Mouse (Mus musculus) hindlimb bud, embryonic 11.5 days (tissue): Measurements from ENCODE around the gene Cwc27.

Source experiments
- DNase-seq: peaks from one replicate; pipeline ENCODE4 v3.0.0-alpha.2; 2012; ENCODE audit warnings: low read depth, low spot score; ENCODE audit errors: extremely low spot score

Cwc27 gene

DNA sequence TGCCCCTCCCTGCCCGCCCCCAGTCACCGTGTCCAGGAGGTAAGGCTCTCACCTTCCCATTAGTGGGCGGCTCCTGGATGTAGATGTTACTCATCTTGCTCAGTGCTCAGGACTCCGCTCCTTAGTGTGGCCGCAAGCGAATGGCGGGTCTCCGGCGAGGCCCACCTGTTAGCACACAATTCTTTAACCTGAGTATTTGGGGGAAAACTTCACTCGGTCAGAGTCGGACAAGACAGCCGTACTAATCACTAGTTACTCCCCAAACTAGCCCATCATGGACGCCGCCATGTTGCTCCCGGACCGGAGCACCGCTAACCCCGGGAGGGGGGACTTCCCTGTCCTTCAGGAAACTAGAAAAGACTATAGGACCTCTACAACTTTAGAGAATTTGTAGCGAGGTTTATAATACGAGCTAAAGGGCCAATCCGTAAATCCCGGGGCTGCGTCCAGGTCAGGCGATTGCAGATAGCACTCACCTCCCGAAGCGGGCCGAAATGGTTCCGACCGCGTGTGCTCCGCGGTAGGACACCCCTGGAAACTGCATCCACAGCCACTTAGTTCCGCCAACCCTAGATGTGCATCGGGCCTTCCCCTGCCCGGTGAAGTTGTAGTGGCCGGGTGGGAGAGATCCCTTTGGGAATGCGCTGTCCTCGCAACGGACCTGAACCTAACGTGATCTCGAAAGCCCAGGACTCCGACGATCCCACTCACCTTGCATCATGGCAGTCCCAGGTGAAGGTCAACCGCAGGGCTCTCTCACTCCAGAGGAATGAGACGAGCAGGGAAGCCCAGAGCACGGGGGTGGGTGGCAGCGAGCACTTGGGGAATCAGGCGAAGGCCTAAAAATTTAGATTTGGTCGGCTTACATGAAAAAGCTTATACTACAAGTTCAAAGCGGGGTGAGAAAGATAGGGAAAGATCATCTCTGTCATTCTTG lies at the start of gene Cwc27:
Gene Cwc27, minus strand, starts transcription at position 508 of the 937 bp plus-strand sequence.
- DNase-seq, result peak; percentile 86

DNA sequence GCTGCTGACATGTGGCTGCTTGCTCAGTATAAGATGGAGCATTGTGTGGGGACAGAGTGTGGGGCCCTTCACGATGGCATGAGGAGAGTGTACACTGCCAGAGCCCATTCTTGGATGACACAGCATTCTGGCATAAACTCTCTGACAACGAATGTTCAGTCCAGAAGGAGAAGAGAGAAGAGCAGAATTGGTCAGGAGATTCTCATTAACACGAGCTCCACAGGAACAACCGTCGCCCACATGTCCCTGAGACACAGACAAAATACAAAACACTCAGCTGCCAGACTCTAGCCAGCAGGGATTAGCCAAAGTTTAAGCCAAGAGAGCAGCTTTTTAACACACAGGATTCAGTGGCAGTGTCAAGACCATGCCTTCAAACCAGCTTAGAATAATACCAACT lies 49.8 kb upstream of the Cwc27 start:
- DNase-seq, result no peak

DNA sequence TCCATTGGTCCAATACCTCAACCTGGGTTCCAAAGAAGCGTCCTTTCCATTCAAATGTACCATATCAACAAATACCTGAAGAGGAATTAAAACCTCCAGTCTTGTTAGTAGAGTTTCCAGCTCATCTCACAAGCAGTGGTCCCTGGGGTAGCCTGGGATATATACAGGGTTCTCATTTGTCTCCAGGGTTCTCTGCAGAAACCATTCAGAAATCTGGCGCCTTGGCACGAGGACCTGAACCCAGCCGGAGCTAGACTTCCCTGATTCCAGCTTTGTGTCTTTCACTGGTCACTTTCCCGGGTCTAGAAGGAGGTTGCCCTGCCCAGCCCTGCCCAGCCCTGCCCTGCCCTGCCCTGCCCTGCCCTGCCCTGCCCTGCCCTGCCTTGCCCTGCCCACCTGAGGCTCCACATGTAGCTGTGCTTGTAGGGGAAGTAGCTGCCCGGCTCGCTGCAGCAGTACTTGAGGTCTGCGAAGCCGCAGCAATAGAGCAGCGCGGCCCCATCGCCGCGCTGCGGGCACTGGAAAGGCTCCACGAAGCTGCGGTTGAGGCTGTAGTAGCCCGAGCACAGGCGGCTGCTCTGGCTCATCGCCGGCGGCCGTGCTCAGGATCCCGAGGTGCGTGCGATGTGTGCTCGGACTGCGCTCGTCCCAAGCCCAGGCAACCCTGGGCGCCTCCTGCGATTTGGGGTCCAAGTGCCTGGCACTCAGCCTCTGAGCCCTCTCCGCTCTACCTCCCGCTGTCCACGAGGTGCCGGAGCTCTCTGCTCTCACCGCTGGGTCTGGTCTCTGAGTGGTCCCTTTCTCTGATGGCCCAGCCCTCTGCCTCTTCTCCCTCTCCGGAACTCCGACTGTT lies 46.4 kb upstream of the Cwc27 start, which contains the start of gene Shisal2b:
Gene Shisal2b, minus strand, starts transcription at position 767 of the 853 bp plus-strand sequence.
- DNase-seq, result peak; percentile 5

DNA sequence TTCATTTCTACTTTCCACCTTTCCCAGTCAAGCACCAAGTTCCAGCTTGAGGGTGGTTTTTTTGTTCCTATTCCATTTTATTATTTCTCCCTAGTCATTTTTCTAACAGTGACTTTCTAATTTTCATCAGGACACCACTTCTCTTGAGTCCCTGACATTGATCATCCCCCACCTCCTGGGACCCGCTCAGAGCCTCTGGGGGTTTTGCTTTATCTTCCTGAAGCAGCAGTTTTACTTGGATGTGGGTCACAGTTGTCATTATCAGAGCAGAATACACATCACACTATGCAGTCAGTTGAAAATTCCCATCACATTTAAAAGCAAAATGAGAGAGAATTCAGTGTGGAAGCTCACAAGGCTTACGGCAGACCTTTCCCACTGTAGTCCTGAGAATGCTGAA lies 36.7 kb upstream of the Cwc27 start:
- no peak for DNase-seq

DNA sequence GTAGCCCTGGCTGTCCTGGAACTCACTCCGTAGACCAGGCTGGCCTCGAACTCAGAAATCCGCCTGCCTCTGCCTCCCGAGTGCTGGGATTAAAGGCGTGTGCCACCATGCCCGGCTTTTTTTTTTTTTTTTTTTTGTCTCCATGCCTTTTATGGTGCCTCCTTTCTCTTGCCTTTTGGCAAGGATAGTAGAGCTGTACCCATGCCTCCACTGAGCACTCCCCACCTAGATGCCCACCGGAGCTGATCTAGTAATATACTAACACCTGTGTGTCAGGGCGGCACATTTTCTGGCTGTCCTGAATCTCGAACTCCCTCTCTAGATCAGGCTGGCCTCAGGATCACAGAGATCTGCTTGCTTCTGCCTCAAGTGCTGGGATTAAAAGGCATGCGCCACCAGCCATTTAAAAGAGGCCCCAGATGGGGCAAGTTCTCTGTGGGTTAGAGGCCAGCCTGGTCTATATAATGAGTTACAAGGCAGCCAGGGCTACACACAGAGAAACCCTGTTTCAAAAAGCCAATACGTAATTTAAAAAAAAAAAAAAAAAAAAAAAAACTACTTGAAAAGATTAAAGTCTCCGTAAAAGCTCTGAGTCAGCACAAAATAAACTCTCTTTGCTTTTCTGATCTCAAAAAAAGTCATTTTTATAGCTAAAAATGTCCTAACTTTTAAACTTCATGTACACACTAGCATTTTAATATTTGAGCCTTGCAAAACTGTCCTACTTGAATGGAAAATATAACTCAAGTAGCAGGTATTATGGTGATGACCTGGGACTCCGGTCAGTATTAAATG lies 26.6 kb upstream of the Cwc27 start:
- DNase-seq, result no peak

DNA sequence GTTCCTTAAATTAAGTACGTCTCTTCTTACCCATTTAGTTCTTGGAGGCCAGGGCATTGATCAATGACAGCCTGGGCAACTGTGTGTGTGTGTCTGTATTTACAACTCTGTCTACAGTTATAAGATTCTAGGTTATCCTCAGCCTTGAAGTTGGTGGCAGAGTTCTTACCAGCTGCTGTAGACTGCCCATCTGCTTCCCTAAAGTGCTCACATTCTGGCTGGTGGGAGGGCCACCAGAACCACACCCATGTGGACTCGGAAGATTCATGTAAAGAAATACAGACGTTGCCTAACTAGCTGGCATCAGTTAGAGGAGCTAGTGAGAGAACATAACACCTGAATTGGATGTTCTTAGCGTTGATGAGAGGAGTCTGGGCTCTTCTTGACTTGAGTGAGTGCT lies 25.0 kb upstream of the Cwc27 start:
- no peak for DNase-seq

DNA sequence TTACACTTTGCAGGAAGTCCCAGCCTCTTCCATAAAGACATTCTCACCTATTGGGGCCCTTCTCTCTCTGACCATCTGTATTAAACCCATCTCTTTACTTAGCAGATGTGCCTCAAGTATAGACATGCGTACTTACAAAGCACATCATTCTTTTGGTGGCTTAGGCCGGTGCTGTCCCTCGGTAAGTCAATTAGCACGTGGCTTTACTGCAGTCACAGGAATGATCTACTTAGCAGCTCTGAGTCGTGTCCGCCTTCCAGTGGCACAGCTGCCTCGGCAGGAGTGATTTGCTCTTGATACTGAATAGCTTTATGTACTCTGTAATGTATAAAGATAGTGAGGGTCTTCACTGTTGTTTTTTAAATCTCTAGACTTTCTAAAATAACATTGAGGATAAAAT lies 20.7 kb upstream of the Cwc27 start:
- DNase-seq, result no peak

DNA sequence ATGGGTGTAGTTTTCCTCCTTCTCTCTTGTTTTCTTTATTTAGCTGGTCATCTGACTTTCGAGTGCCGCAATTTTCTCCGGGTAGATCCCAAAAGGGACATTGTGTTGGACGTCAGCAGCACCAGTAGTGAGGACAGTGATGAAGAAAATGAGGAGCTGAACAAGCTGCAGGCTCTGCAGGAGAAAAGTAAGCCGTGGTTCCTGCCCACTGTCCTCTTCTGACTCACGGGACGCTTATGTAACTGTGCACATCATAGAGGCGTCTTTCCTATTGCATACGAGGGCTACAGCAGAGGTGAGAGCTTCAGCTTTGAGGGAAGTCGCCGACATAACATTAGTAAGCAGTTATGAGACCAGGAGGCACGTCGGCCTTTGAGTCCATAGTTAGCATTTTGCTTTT lies 15.9 kb upstream of the Cwc27 start:
- no peak for DNase-seq

DNA sequence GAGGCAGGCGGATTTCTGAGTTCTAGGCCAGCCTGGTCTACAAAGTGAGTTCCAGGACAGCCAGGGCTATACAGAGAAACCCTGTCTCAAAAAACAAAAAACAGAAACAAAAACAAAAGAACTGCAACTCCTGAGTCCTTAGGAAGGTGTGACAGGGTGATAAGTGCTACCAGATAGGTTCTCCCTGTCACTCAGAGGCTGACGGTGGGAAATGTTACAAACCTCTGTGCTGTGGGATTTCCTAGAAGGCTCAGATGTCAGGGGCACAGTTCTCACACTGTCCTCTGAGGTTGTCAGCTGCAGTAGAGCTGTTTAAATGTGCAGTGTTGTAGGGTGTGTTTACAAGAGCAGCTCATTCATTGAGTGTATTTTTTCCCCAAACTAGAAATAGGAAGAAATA lies 8.5 kb upstream of the Cwc27 start:
- no peak for DNase-seq

DNA sequence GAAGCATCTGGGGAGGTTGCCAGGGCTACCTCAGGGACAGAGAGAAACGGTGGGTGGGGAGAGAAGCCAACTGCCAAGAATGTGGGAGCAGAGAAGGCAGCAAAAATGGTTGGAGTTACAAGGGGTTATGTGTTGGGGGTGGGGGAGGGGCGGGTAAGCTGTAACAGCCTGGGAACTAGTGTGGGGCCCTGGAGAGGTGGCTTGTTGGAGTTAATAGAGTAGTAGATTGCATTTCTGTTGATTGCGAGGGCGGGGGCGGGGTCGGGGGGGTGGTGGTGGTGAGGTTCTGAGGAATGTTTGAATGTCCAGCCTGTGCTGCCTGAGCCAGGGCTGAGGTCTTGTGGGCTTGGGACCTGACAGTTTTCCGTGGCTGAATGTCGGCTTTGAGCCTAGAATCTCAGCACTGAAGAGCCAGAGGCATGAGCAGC lies 5.5 kb upstream of the Cwc27 start:
- no peak for DNase-seq

DNA sequence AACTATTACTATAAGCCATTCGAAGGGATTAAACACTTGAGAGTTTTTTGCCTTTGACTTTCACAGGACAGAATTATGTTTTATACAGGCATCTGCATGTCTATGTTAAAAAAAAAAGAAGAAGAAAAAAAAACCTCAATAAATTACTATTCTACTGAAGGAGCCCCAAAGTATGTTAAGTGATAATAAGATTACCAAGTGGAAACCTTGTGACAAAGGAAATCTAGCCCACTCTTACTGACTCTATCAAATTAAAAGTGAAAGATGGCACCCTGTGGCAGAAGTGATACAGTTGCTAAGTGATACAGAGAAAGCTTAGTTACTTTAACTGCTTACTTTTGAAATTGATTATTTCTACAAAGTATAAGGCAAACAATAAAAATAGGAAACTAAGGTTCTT lies 5.0 kb upstream of the Cwc27 start:
- DNase-seq, result no peak

DNA sequence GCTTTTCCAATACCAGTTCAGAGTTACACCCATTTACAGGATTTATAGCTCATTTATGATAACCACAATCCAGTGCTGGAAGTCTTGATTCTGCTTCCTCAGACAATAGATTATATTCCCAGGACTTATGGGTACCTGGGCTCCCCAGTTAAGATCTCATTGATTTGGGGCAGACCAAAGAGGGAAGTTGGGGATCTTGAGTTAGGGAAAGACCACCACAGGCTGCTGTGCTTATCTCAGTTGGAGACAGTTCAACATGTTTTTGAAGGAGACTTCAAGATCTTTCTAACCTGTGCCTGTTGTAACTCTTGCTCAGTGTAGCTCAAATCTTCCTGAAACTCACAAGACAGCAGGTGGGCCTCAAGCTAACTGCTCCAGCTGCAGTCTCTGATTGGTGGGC lies 4.2 kb upstream of the Cwc27 start:
- DNase-seq, result no peak

DNA sequence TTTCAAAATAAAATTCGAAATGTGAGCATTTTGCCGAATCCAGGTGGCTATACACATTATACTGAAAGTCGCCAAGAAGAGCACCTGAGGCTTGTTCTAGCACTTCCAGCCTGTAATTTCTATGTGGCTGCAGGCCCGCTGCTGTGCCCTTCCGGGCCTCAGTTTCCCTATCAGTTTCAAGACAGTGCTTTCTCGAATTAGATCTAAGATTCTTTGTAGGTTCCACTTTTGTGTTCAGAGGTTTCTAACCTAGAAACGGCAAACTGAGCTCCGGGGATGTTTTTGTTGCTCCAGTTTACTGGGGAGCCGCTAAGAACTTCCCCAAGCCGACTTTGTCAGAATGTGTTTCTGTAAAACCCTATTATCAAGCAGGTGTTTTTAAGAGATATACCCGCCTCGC lies 754 bp upstream of the Cwc27 start:
- DNase-seq, result no peak

DNA sequence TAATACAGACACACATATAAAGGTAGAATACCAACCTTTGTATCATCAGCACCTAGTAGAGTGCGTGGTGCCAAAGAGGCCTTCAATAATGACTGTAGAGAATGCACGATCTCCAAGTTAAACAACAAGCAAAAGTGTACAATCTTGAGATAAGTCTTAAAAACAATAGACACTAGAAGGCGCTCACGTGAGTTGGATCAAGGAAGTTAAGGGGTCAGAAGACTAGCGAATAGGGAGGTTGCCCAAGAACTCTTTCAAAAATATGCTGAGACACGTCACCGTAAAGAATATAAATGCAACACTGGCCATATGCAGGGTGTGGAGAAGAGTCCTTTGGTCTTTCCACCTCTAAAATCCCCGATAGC lies 690 bp downstream of the Cwc27 start:
- DNase-seq, result no peak

DNA sequence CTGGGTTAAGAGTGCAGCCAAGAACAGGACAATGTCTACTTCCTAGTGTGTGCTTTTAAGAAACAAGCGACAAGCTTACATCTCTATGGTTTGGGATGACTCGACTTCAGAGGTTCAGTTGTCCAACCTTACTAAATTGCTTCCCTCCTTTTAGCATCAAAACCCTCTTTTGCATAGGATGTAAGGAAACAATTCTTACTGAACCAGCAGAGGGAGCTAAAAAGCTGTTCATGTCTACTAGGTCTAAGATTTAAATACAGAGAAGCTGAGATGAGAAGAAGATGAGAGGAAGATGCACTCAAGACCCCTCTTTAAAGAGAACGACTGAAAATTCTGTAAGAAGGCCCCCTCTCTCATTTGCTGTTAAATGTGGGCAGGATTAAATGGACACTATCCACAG lies 11.3 kb downstream of the Cwc27 start:
- peak; percentile 42 for DNase-seq

DNA sequence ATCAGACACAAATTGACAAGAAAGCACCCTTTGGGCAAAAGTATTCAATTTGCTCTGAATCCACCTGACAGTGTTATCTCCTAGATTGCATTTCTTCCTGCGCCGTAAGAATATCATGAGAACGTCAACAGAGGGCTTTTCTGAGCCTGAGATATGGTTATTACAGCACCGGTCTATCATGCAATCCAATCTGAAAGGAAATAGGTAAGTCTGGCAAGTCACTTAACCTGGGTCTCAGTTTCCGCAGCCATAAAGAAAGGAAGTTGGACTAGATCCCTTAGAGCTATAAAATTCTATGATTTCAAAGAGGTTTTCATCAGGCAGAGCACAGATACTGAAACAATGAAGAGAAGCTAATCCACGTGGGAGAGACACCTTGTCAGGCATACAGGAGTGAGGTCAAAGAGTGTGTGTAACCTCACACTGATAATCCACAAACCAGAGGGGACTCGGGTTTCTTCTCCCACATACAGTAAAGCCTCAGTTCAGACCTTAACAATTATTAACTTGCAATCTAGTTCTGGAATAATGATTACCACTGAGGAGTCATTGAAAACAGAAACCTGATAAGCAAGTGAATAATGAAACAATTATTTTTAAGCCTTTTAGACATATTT lies 17.3 kb downstream of the Cwc27 start:
- DNase-seq, result no peak

DNA sequence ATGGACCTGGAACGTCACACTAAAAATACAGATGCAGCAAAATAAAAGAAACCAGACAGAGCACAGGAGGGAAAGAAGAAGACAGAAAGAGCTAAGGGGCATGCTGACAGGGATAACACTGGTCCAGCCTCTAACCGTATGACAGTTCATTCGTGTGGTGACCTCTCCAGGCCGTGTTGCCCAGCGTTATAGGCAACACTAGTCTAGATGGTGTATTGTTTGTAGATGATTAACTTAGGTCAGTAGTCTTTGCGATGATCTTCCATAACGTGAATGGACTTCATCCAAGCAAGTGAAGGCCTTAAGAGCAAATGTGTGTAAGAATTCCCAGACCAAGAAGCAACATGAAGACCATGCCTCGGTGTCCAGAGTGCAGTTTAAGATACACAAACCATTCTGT lies 17.9 kb downstream of the Cwc27 start:
- DNase-seq, result no peak

DNA sequence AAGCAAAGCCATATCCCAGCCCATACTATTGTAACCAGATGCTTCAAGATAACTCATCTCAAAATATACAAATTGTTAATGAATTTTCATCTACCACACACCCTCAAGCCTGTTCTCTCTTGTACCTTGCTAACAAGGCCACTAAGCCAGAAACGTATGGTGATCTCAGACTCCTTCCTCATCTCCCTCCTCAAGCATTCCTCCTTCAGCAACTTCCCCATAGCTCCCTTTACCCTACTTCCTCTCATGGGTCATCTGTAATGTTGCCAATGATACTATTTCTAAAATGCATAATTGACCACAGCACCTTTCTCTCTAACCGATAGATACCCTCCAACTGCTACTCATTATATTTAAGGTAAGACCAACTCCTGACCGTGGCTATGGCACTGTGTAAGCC lies 22.5 kb downstream of the Cwc27 start:
- DNase-seq, result no peak

DNA sequence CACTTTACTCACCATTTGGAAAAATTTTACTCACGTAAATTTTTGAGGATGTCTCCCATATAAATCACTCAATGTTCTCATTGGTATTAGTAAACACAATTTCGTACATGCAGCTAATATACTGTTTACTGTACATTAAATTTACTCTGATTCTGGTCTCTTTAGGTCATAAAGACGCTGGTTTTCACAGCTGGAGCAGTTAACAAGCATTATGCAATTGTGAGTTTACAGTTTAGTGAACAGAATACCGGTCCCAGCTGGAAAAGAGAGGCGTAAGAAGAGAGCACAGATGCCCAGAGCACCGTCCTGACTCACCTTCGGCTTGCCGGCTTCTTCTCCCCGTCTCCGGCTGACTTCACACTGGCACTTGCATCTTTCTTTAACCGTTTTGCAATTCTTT lies 24.8 kb downstream of the Cwc27 start, which contains the start of gene Srek1ip1:
Gene Srek1ip1, plus strand, starts transcription at position 301 of the 400 bp plus-strand sequence.
- no peak for DNase-seq

DNA sequence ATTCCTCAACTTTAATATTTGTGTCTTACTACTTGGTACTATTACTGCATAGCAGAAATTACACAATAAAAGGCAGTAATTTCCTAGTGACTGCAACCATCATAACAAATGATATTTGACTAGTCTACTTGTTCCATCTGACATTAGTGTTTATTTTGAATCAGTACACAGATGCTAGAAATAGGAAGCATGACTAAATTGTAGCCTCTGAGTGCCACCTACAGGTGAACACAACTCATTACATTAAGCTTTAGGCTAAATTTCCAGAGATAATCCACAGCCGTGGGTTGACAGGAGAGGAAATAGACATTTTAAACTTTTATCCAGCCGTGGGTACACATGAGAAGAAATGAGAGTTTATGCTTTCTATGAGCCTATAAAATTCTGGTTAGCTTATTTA lies 27.3 kb downstream of the Cwc27 start:
- peak; percentile 37 for DNase-seq

DNA sequence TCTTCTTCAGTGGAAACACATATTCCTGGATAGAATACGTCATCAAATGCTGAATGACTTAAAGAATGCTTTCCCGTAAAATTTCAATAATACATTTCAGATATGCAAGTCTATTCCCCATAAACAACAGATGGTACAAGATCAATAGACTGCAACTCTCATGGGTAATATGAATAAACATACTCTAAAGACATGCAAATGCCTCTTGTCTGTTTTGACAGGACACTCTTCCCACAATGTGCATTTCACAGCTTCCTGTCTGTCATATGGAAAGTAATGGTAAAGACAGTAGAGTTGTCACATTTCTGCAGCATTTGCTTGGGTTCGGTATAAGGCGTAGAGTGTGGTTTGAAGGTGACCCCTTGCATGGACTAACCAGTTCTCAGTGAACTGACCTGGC lies 29.7 kb downstream of the Cwc27 start:
- no peak for DNase-seq
